Mouse (Mus musculus): Measurements from ENCODE around the gene Ift172. TPM values are rescaled to one million over a fixed set of nuclear protein-coding genes. Genes with fewer than 3 reads are reported as not detected.
"Not testable (repeated sequence)": the region's sequence is repeated elsewhere in the genome, so short reads cannot be mapped to it uniquely, and the experiment has no call there.

Ift172 gene
- total RNA-seq, 2 experiments from 2014 or later = 27.7 to 36.2 TPM

GRCm38 (mm10) chr5:31216554-31216953 lies 74.4 kb downstream of the Ift172 start:
- not testable (repeated sequence) for DNase-seq

DNA sequence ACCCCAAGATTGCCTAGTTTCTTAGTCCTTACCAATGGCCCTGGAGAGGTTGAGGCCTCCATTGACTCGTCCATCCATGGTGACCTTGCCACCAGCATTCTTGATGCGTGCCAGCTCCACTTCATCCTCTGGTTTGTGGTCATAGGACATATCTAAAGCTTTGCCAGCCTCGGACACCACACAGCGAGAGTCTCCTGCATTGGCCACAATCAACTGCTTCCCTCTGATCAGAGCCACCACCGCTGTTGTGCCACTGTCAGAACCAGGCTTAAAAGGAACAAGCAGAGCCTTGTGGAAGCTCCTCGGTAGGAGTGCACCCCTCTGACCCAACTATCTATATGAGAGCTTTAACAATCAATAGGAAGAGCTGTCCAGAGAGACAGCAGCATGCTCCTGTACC lies 86.5 kb downstream of the Ift172 start:
- no peak for DNase-seq

DNA sequence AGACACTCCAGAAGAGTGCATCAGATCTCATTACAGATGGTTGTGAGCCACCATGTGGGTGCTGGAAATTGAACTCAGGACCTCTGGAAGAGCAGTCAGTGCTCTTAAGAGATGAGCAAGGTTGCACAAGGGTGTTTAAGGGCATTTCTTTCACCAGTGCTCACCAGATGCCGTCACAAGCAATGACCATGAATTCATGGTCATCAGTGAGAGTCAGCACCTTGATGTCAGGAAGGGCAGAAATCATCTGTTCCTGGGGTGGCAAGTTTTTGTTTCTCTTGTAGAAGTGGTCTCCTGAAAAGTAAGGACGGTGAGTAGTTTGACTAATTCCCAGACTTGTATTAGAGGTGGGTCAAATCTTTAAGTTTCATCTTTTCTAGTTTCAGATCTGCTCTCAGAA lies 87.0 kb downstream of the Ift172 start:
- no peak for DNase-seq

Other genes with a start within 250 kb of the Ift172 start
- 100 to 1,000 TPM; 123 to 129 TPM for gene Atraid, start 242.8 kb downstream of the Ift172 start, total RNA-seq (2021)
- gene Slc5a6, start 242.2 kb downstream of the Ift172 start, total RNA-seq (2021) = 10 to 100 TPM; 14.1 to 16.0 TPM
- 10 to 100 TPM; 29.3 to 41.2 TPM for gene Cad, start 236.3 kb downstream of the Ift172 start, total RNA-seq (2021)
- gene Dnajc5g, start 184.8 kb downstream of the Ift172 start, total RNA-seq (2021) = not detected
- gene Slc30a3, start 182.9 kb downstream of the Ift172 start, total RNA-seq (2021) = under 1 TPM; 0.60 to 0.76 TPM
- gene Trim54, start 174.4 kb downstream of the Ift172 start, total RNA-seq (2021) = 10 to 100 TPM in 1 of 2 experiments, 1 to 10 TPM in 1; 3.3 to 16.1 TPM
- not detected for gene Ucn, start 152.3 kb downstream of the Ift172 start, total RNA-seq (2021)
- 10 to 100 TPM; 42.3 to 46.1 TPM for gene Mpv17, start 136.9 kb downstream of the Ift172 start, total RNA-seq (2021)
- 1 to 10 TPM; 1.5 to 2.8 TPM for gene Gm29609, start 111.2 kb downstream of the Ift172 start, total RNA-seq (2021)
- 10 to 100 TPM; 46.3 to 64.2 TPM for gene Gtf3c2, start 111.0 kb downstream of the Ift172 start, total RNA-seq (2021)
- 10 to 100 TPM; 79.2 to 90.3 TPM for gene Snx17, start 97.9 kb downstream of the Ift172 start, total RNA-seq (2021)
- gene Eif2b4, start 97.7 kb downstream of the Ift172 start, total RNA-seq (2021) = 10 to 100 TPM; 38.9 to 48.2 TPM
- 10 to 100 TPM; 23.0 to 23.7 TPM for gene Zfp513, start 88.8 kb downstream of the Ift172 start, total RNA-seq (2021)
- gene Ppm1g, start 70.4 kb downstream of the Ift172 start, total RNA-seq (2021) = 100 to 1,000 TPM; 125 to 127 TPM
- gene Nrbp1, start 50.3 kb downstream of the Ift172 start, total RNA-seq (2021) = 10 to 100 TPM; 79.6 to 86.2 TPM
- under 1 TPM in 1 of 2 experiments, not detected in 1; 0.97 TPM for gene Gm9970, start 49.9 kb downstream of the Ift172 start, total RNA-seq (2021)
- 1 to 10 TPM; 3.0 to 4.9 TPM for gene Krtcap3, start 39.4 kb downstream of the Ift172 start, total RNA-seq (2021)
- 10 to 100 TPM in 1 of 2 experiments, 1 to 10 TPM in 1; 6.8 to 10.7 TPM for gene Fndc4, start 5.0 kb upstream of the Ift172 start, total RNA-seq (2021)
- gene Gckr, start 6.3 kb upstream of the Ift172 start, total RNA-seq (2021) = 10 to 100 TPM; 14.5 to 32.1 TPM
- 10 to 100 TPM; 17.8 to 26.0 TPM for gene Zfp512, start 161.3 kb upstream of the Ift172 start, total RNA-seq (2021)
- gene 4930548H24Rik, start 194.6 kb upstream of the Ift172 start, total RNA-seq (2021) = under 1 TPM; 0.24 to 0.58 TPM
- 10 to 100 TPM; 22.9 to 23.3 TPM for gene Gpn1, start 203.6 kb upstream of the Ift172 start, total RNA-seq (2021)
- 10 to 100 TPM; 27.9 to 28.5 TPM for gene Slc4a1ap, start 235.9 kb upstream of the Ift172 start, total RNA-seq (2021)
- 10 to 100 TPM; 16.0 to 20.9 TPM for gene Supt7l, start 236.7 kb upstream of the Ift172 start, total RNA-seq (2021)